Mouse (Mus musculus): ENCODE results near the gene Armc12. TPM values are rescaled to one million over a fixed set of nuclear protein-coding genes. Genes with fewer than 3 reads are reported as not detected.

Gene Armc12
- total and polyA plus RNA-seq, 3 experiments, result not detected

DNA sequence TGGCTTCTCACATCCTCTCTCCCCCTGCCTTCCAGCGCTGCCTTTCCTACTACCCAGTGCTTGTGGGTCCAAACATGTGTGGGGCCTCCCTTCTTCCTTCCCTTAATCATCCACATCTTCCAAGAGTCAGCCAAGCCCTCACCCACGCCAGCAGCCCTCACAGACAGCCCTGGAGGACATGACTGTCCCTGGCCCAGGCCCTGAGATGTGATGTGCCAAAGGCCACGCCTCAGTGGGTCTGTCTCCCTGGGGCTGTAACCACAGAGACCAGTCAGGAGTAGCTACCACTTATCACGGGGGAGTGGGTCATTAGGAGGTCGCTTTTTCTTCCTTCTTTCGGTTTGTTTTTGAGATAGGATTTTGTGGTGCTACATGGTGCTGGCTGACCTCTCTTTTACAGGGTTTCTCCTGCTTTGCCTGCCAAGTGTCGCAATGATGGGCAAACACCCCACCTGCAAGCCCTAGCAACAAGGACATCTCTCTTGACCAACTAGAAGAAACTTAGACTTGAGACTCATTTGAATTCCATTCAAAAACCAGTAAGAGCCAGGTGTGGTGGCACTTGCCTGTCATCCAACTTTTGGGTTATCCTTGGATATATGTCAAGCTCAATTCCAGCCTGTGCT is 28.3 kb upstream of the Armc12 start:
- H3K9me3 ChIP-seq (replicated peaks), result no peaks in the 10 kb centered on the region
- TF ChIP-seq GATA1 (IDR thresholded peaks at IDR 0.05; ENCODE audit: borderline replicate concordance, low read length) (no peak), POLR2AphosphoS5 (IDR thresholded peaks at IDR 0.05; ENCODE audit: insufficient replicate concordance, low read depth, low read length) (no peak), TAL1 (conservative IDR thresholded peaks at IDR 0.05; ENCODE audit: low read depth, low read length) (no peak), GATA2 (IDR thresholded peaks at IDR 0.05; ENCODE audit: borderline replicate concordance, low read depth, low read length) (no peak), CTCF (IDR thresholded peaks at IDR 0.05; ENCODE audit: low read depth, low read length) (no peak)
- peaks cover 39% of the 10 kb centered on the region for H3K27me3 ChIP-seq (ENCODE audit: insufficient read depth, low read length)
- DNase-seq (ENCODE audit: low spot score) (no peak), ATAC-seq (ENCODE audit: extremely low read depth, insufficient number of reproducible peaks, low FRiP score, poor library complexity, severe bottlenecking) (no peak)
- 0 out of 2 replicates have a peak, but pooled peaks cover 3% of the 10 kb centered on the region for H3K4me1 ChIP-seq (ENCODE audit: insufficient read depth, low read depth, low read length)
- no peak overlapping the region for H3K4me3 ChIP-seq (ENCODE audit: low read depth, low read length)
- no peaks in the 10 kb centered on the region for H3K36me3 ChIP-seq (replicated peaks)

- Histone ChIP-seq H3K4me1 (ENCODE audit: insufficient read depth, low read depth, low read length) (0 out of 2 replicates have a peak, but pooled peaks cover 3% of the 10 kb centered on the region), H3K4me3 (ENCODE audit: low read depth, low read length) (no peak overlapping the region), H3K27me3 (ENCODE audit: insufficient read depth, low read length) (peaks cover 39% of the 10 kb centered on the region), H3K36me3 (replicated peaks) (no peaks in the 10 kb centered on the region), H3K9me3 (replicated peaks) (0 out of 2 replicates have a peak, but pooled peaks cover 1% of the 10 kb centered on the region)
- ATAC-seq (ENCODE audit: extremely low read depth, insufficient number of reproducible peaks, low FRiP score, poor library complexity, severe bottlenecking), result no peak
- no peak for DNase-seq (ENCODE audit: low spot score)
- TF ChIP-seq GATA2 (IDR thresholded peaks at IDR 0.05; ENCODE audit: borderline replicate concordance, low read depth, low read length) (no peak), CTCF (IDR thresholded peaks at IDR 0.05; ENCODE audit: low read depth, low read length) (no peak), GATA1 (IDR thresholded peaks at IDR 0.05; ENCODE audit: borderline replicate concordance, low read length) (no peak)
These were observed 26.4 kb upstream of the Armc12 start for GRCm38 (mm10) chr17:28504182-28504581.

- no peak for DNase-seq (ENCODE audit: low spot score)
- no peaks in the 10 kb centered on the region for H3K36me3 ChIP-seq (replicated peaks)
- 0 out of 2 replicates have a peak, but pooled peaks cover 3% of the 10 kb centered on the region for H3K4me1 ChIP-seq (ENCODE audit: insufficient read depth, low read depth, low read length)
- TF ChIP-seq GATA2 (IDR thresholded peaks at IDR 0.05; ENCODE audit: borderline replicate concordance, low read depth, low read length), result no peak
- no peak for TF ChIP-seq POLR2AphosphoS5 (IDR thresholded peaks at IDR 0.05; ENCODE audit: insufficient replicate concordance, low read depth, low read length)
- TF ChIP-seq CTCF (IDR thresholded peaks at IDR 0.05; ENCODE audit: low read depth, low read length), result no peak
- TF ChIP-seq TAL1 (conservative IDR thresholded peaks at IDR 0.05; ENCODE audit: low read depth, low read length), result no peak
- no peak for TF ChIP-seq GATA1 (IDR thresholded peaks at IDR 0.05; ENCODE audit: borderline replicate concordance, low read length)
- H3K4me3 ChIP-seq (ENCODE audit: low read depth, low read length), result no peak overlapping the region
- 0 out of 2 replicates have a peak, but pooled peaks cover 3% of the 10 kb centered on the region for H3K9me3 ChIP-seq (replicated peaks)
- ATAC-seq (ENCODE audit: extremely low read depth, insufficient number of reproducible peaks, low FRiP score, poor library complexity, severe bottlenecking), result no peak
- peaks cover 45% of the 10 kb centered on the region for H3K27me3 ChIP-seq (ENCODE audit: insufficient read depth, low read length)
These were observed 25.0 kb upstream of the Armc12 start for GRCm38 (mm10) chr17:28505591-28505990.

DNA sequence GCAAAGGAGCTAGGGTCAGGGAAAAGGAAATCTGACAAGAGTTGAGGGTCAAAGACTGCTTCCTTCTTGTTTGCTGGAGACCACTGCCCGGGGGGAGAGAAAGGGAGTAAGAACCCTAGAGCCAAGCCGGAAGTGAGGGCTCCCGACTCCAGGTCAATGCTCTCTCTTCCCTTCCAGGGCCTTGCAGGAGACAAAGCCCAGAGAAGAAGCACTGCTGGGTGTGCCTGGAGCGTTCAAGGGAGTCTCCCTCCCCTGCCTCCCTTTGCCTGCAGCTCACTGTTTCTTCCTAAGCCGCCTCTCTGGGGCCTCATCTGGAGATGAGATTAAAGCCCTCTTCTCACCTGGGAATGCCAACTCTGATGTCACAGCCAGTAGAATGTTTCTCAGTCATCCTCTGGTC is 23.7 kb upstream of the Armc12 start:
- H3K36me3 ChIP-seq (replicated peaks), result no peaks in the 10 kb centered on the region
- H3K4me3 ChIP-seq (ENCODE audit: low read depth, low read length), result no peak overlapping the region
- no peak for DNase-seq (ENCODE audit: low spot score)
- H3K27me3 ChIP-seq (ENCODE audit: insufficient read depth, low read length), result peaks cover 44% of the 10 kb centered on the region
- no peak for TF ChIP-seq GATA2 (IDR thresholded peaks at IDR 0.05; ENCODE audit: borderline replicate concordance, low read depth, low read length)
- TF ChIP-seq POLR2AphosphoS5 (IDR thresholded peaks at IDR 0.05; ENCODE audit: insufficient replicate concordance, low read depth, low read length), result no peak
- no peak for TF ChIP-seq GATA1 (IDR thresholded peaks at IDR 0.05; ENCODE audit: borderline replicate concordance, low read length)
- no peak for TF ChIP-seq CTCF (IDR thresholded peaks at IDR 0.05; ENCODE audit: low read depth, low read length)
- TF ChIP-seq TAL1 (conservative IDR thresholded peaks at IDR 0.05; ENCODE audit: low read depth, low read length), result no peak
- 0 out of 2 replicates have a peak, but pooled peaks cover 3% of the 10 kb centered on the region for H3K9me3 ChIP-seq (replicated peaks)
- ATAC-seq (ENCODE audit: extremely low read depth, insufficient number of reproducible peaks, low FRiP score, poor library complexity, severe bottlenecking), result no peak
- H3K4me1 ChIP-seq (ENCODE audit: insufficient read depth, low read depth, low read length), result peaks cover 8% of the 10 kb centered on the region

DNA sequence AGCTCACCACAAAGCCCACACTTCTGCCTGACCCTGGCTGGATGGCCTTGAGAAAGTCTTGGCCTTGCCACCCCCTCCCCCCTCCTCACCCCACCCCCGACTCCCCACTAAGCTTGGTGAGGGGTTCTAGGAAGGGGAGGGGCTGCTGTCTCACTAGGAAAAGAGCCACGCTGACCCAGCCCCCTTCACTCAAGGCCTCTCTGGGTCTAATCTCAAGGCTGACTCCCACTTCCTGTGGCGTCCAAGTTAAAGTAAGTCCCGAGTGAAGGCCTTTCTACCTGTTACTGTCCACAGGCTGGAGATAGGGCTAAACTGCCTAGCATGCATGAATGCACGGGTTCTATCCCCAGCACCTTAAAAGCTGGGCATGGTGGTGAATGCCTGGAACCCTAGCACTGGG is 23.1 kb upstream of the Armc12 start:
- 0 out of 2 replicates have a peak, but pooled peaks cover 3% of the 10 kb centered on the region for H3K9me3 ChIP-seq (replicated peaks)
- H3K27me3 ChIP-seq (ENCODE audit: insufficient read depth, low read length), result peaks cover 45% of the 10 kb centered on the region
- TF ChIP-seq TAL1 (conservative IDR thresholded peaks at IDR 0.05; ENCODE audit: low read depth, low read length), result no peak
- no peak for TF ChIP-seq GATA1 (IDR thresholded peaks at IDR 0.05; ENCODE audit: borderline replicate concordance, low read length)
- TF ChIP-seq POLR2AphosphoS5 (IDR thresholded peaks at IDR 0.05; ENCODE audit: insufficient replicate concordance, low read depth, low read length), result no peak
- TF ChIP-seq GATA2 (IDR thresholded peaks at IDR 0.05; ENCODE audit: borderline replicate concordance, low read depth, low read length), result no peak
- no peak for TF ChIP-seq CTCF (IDR thresholded peaks at IDR 0.05; ENCODE audit: low read depth, low read length)
- ATAC-seq (ENCODE audit: extremely low read depth, insufficient number of reproducible peaks, low FRiP score, poor library complexity, severe bottlenecking), result no peak
- no peaks in the 10 kb centered on the region for H3K36me3 ChIP-seq (replicated peaks)
- H3K4me1 ChIP-seq (ENCODE audit: insufficient read depth, low read depth, low read length), result peaks cover 5% of the 10 kb centered on the region
- DNase-seq (ENCODE audit: low spot score), result no peak
- no peak overlapping the region for H3K4me3 ChIP-seq (ENCODE audit: low read depth, low read length)

DNA sequence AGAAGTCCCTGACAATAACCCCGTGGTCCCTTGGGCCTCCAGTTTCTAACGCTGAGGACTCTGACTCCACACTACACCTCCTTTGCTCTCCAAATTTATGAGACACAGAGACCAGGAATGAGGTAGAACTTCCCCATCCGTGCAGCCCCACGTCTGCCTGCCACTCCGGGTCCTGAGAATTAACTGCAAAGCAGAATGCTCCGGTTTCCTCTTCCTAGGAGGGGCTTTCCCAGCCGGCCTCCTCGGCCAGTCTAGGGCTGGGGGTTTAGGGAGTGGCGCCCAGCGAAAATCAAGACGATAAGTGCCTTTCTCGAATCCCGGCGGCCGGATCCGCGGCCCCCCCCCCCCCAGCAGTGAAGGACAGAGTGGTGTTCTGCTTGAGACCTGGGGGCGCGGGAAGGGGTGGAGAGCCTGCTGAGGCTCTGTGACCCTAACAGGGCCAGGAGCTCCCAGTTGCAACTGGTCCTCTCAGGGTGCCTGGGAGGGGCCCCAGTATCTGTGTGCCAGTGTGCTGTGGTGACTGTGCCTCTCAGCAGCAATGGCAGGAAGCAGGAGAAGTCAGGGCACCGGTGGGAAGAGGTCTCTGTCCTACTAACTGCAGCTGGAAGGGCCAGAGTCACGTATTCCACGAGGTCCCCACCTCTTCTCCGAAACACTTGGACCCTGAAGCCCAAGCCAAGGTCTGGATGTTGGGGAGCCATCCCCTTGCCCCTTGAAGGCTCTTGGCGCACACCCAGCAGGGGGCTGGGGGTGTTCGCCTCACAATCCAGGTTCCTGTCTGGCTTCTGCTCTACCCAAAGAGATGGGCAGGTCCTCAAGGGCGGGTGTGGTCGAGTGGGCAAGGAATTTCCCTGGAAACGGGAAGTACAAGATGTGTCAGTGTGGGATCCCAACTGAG is 19.9 kb upstream of the Armc12 start:
- Histone ChIP-seq H3K27me3 (ENCODE audit: insufficient read depth, low read length) (peaks cover 59% of the 10 kb centered on the region), H3K36me3 (replicated peaks) (no peaks in the 10 kb centered on the region), H3K4me3 (ENCODE audit: low read depth, low read length) (no peak overlapping the region), H3K9me3 (replicated peaks) (0 out of 2 replicates have a peak, but pooled peaks cover 3% of the 10 kb centered on the region), H3K4me1 (ENCODE audit: insufficient read depth, low read depth, low read length) (peaks cover 6% of the 10 kb centered on the region)
- no peak for ATAC-seq (ENCODE audit: extremely low read depth, insufficient number of reproducible peaks, low FRiP score, poor library complexity, severe bottlenecking)
- no peak for TF ChIP-seq GATA2 (IDR thresholded peaks at IDR 0.05; ENCODE audit: borderline replicate concordance, low read depth, low read length)
- no peak for TF ChIP-seq CTCF (IDR thresholded peaks at IDR 0.05; ENCODE audit: low read depth, low read length)
- no peak for TF ChIP-seq TAL1 (conservative IDR thresholded peaks at IDR 0.05; ENCODE audit: low read depth, low read length)
- TF ChIP-seq POLR2AphosphoS5 (IDR thresholded peaks at IDR 0.05; ENCODE audit: insufficient replicate concordance, low read depth, low read length), result no peak
- no peak for TF ChIP-seq GATA1 (IDR thresholded peaks at IDR 0.05; ENCODE audit: borderline replicate concordance, low read length)
- no peak for DNase-seq (ENCODE audit: low spot score)
